Mouse (Mus musculus) limb, embryonic 14.5 days (tissue): ENCODE data around the gene Dgat2. TPM values are rescaled to one million over a fixed set of nuclear protein-coding genes. Genes with fewer than 3 reads are reported as not detected.

ENCODE experiments used
- ATAC-seq: fragments of 200-750 bp; cut with Nextera tagmentation; 2 replicates; pipeline ENCODE4 v1.8.0; 2017; ENCODE audit warnings: low read depth, moderate number of reproducible peaks, moderate TSS enrichment; ENCODE audit not compliant: low FRiP score
- DNase-seq: peaks from one replicate; pipeline ENCODE4 v3.0.0-alpha.2; 2015; ENCODE audit warnings: low spot score
- H3K27ac ChIP-seq: fragments of 300-500 bp; sonication (generic); replicated peaks from 2 replicates; pipeline ENCODE4 v1.5.1; 2014; ENCODE audit warnings: low read depth, mild to moderate bottlenecking, low read length, moderate library complexity, mixed read lengths
- H3K27me3 ChIP-seq: fragments of 300-500 bp; sonication (generic); 2 replicates; pipeline ENCODE4 v1.6.1; 2014; ENCODE audit warnings: low read length, mixed read lengths; ENCODE audit not compliant: control insufficient read depth, insufficient read depth
- H3K36me3 ChIP-seq: fragments of 300-500 bp; sonication (generic); 2 replicates; pipeline ENCODE4 v1.6.1; 2014; ENCODE audit warnings: mild to moderate bottlenecking, low read length, moderate library complexity, mixed read lengths; ENCODE audit not compliant: control insufficient read depth, insufficient read depth
- H3K4me1 ChIP-seq: fragments of 300-500 bp; sonication (generic); 2 replicates; pipeline ENCODE4 v1.6.1; 2014; ENCODE audit warnings: antibody characterized with exemption, low read length, mixed read lengths; ENCODE audit not compliant: control insufficient read depth, insufficient read depth
- H3K4me2 ChIP-seq: fragments of 300-500 bp; sonication (generic); replicated peaks from 2 replicates; pipeline ENCODE4 v1.6.1; 2014; ENCODE audit warnings: low read depth, mild to moderate bottlenecking, low read length, moderate library complexity; ENCODE audit not compliant: severe bottlenecking
- H3K4me3 ChIP-seq: fragments of 300-500 bp; sonication (generic); replicated peaks from 2 replicates; pipeline ENCODE4 v1.5.1; 2014; ENCODE audit warnings: low read length
- H3K9ac ChIP-seq: fragments of 300-500 bp; sonication (generic); 2 replicates; pipeline ENCODE4 v1.6.1; 2014; ENCODE audit warnings: mild to moderate bottlenecking, low read depth, low read length, moderate library complexity; ENCODE audit not compliant: severe bottlenecking
- H3K9me3 ChIP-seq: fragments of 300-500 bp; sonication (generic); 2 replicates; pipeline ENCODE4 v1.6.1; 2016; ENCODE audit warnings: low read length; ENCODE audit not compliant: control insufficient read depth
- POLR2A ChIP-seq: fragments of 200-500 bp; IDR thresholded peaks from 2 replicates; pipeline ENCODE4 v1.8.0; 2012; ENCODE audit warnings: inconsistent platforms, mild to moderate bottlenecking, moderate library complexity, borderline replicate concordance; ENCODE audit not compliant: insufficient read depth, insufficient read length; ENCODE audit errors: extremely low read depth
- WGBS: fragments of 180-500 bp; shearing (Covaris S2); extraction: QIAGEN DNeasy Blood & Tissue Kit; methylation state at CpG from one replicate; pipeline ENCODE4 v1.1.7; 2014; 5-methylcytosine and 5-hydroxymethylcytosine counted together
- polyA plus RNA-seq, 2 experiments: library from polyadenylated mRNA; depleted of rRNA in 1 of 2; stranded (reverse) in 1 of 2; unstranded in 1 of 2; fragments of >200 nt; fragmentation: Nextera tagmentation in 1 of 2; extraction: Ambion mirVana in 1 of 2; gene quantifications; 2 replicates each; pipeline versions ENCODE4 v1.2.1 to v1.2.3; 2012 to 2014

The Dgat2 gene
- polyA plus RNA-seq, 2 experiments = 23.5 to 42.3 TPM

- no peak overlapping the region for H3K4me3 ChIP-seq
- no peak for TF ChIP-seq POLR2A
- DNase-seq (no peak), ATAC-seq (no peak)
- H3K4me2 ChIP-seq = no peak overlapping the region
- no peaks in the 10 kb centered on the region for H3K36me3 ChIP-seq
- WGBS = 52% methylated on average over 6 of the region's 6 CpGs
- H3K27ac ChIP-seq = no peak overlapping the region
- peaks cover 12% of the 10 kb centered on the region for H3K4me1 ChIP-seq
- H3K9me3 ChIP-seq = no peaks in the 10 kb centered on the region
- H3K9ac ChIP-seq = no peak overlapping the region
- no peaks in the 10 kb centered on the region for H3K27me3 ChIP-seq
These were observed 45.7 kb downstream of the Dgat2 start for GRCm38 (mm10) chr7:99136789-99137188.

- H3K4me1 ChIP-seq = peaks cover under 1% of the 10 kb centered on the region; the same call in 1 of the 2 replicates
- no peak overlapping the region for H3K9ac ChIP-seq
- H3K4me3 ChIP-seq = no peak overlapping the region
- no peak for ATAC-seq
- no peaks in the 10 kb centered on the region for H3K36me3 ChIP-seq
- 85% methylated on average over 8 of the region's 8 CpGs for WGBS
- no peak for DNase-seq
- H3K27ac ChIP-seq = no peak overlapping the region
- no peaks in the 10 kb centered on the region for H3K9me3 ChIP-seq
- H3K27me3 ChIP-seq = no peaks in the 10 kb centered on the region
- no peak overlapping the region for H3K4me2 ChIP-seq
- no peak for TF ChIP-seq POLR2A
These were observed 48.6 kb downstream of the Dgat2 start for GRCm38 (mm10) chr7:99133811-99134402.

- no peak for TF ChIP-seq POLR2A
- WGBS = 85% methylated on average over 9 of the region's 9 CpGs
- Histone ChIP-seq H3K36me3 (no peaks in the 10 kb centered on the region), H3K4me3 (no peak overlapping the region), H3K9me3 (no peaks in the 10 kb centered on the region), H3K27me3 (no peaks in the 10 kb centered on the region), H3K27ac (no peak overlapping the region), H3K4me2 (no peak overlapping the region), H3K4me1 (peaks cover 11% of the 10 kb centered on the region), H3K9ac (no peak overlapping the region)
- DNase-seq = no peak
- ATAC-seq = no peak
These were observed 49.9 kb downstream of the Dgat2 start for GRCm38 (mm10) chr7:99132597-99132996.

GRCm38 (mm10) chr7:99131819-99132353, 50.6 kb downstream of the Dgat2 start:
- no peak overlapping the region; the same call in 1 of the 2 replicates for H3K27ac ChIP-seq
- ATAC-seq = no peak

GRCm38 (mm10) chr7:99128965-99129364, 53.6 kb downstream of the Dgat2 start:
- Histone ChIP-seq H3K4me3 (no peak overlapping the region), H3K9ac (no peak overlapping the region), H3K4me1 (peaks cover 23% of the 10 kb centered on the region), H3K27me3 (no peaks in the 10 kb centered on the region), H3K27ac (no peak overlapping the region), H3K36me3 (no peaks in the 10 kb centered on the region), H3K4me2 (no peak overlapping the region), H3K9me3 (no peaks in the 10 kb centered on the region)
- WGBS = 87% methylated on average over 8 of the region's 8 CpGs
- TF ChIP-seq POLR2A = no peak
- no peak for DNase-seq
- no peak for ATAC-seq

More at GRCm38 (mm10) chr7:99131819-99132353, 50.6 kb downstream of the Dgat2 start:
- H3K9me3 ChIP-seq = no peaks in the 10 kb centered on the region
- DNase-seq = no peak
- H3K9ac ChIP-seq = no peak overlapping the region
- no peak overlapping the region for H3K4me3 ChIP-seq
- H3K27me3 ChIP-seq = no peaks in the 10 kb centered on the region
- no peak overlapping the region for H3K4me2 ChIP-seq
- peaks cover 15% of the 10 kb centered on the region for H3K4me1 ChIP-seq
- no peaks in the 10 kb centered on the region for H3K36me3 ChIP-seq
- 63% methylated on average over 6 of the region's 6 CpGs for WGBS
- TF ChIP-seq POLR2A = no peak
